Mouse (Mus musculus) liver, embryonic 13.5 days (tissue): ENCODE measurements around the gene AA986860. TPM values are rescaled to one million over a fixed set of nuclear protein-coding genes. Genes with fewer than 3 reads are reported as not detected.
A peak's percentile ranks its signal among the peaks of the same experiment; 100 is the strongest.

ENCODE experiments used
- ATAC-seq: fragments of 200-750 bp; cut with Nextera tagmentation; 2 replicates; pipeline ENCODE4 v1.8.0; 2017; ENCODE audit warnings: low read depth, mild to moderate bottlenecking, moderate number of reproducible peaks, moderate library complexity
- DNase-seq: peaks from one replicate; pipeline ENCODE4 v3.0.0; 2022
- H3K27ac ChIP-seq: fragments of 300-500 bp; sonication (generic); 2 replicates; pipeline ENCODE4 v1.5.1; 2015; ENCODE audit warnings: moderate library complexity, mild to moderate bottlenecking, inconsistent platforms
- H3K27me3 ChIP-seq: fragments of 300-500 bp; sonication (generic); 2 replicates; pipeline ENCODE4 v1.6.1; 2015; ENCODE audit warnings: mild to moderate bottlenecking, inconsistent platforms
- H3K36me3 ChIP-seq: fragments of 300-500 bp; sonication (generic); 2 replicates; pipeline ENCODE4 v1.6.1; 2015; ENCODE audit warnings: mild to moderate bottlenecking, inconsistent platforms
- H3K4me1 ChIP-seq: fragments of 300-500 bp; sonication (generic); replicated peaks from 2 replicates; pipeline ENCODE4 v1.6.1; 2015; ENCODE audit warnings: inconsistent platforms
- H3K4me2 ChIP-seq: fragments of 300-500 bp; sonication (generic); 2 replicates; pipeline ENCODE4 v1.6.1; 2015; ENCODE audit warnings: inconsistent platforms, mild to moderate bottlenecking, moderate library complexity
- H3K4me3 ChIP-seq: fragments of 300-500 bp; sonication (generic); replicated peaks from 2 replicates; pipeline ENCODE4 v1.5.1; 2015; ENCODE audit warnings: mild to moderate bottlenecking, inconsistent platforms
- H3K9ac ChIP-seq: fragments of 300-500 bp; sonication (generic); 2 replicates; pipeline ENCODE4 v1.6.1; 2015; ENCODE audit warnings: mild to moderate bottlenecking, inconsistent platforms
- H3K9me3 ChIP-seq: fragments of 300-500 bp; sonication (generic); replicated peaks from 2 replicates; pipeline ENCODE4 v1.6.1; 2016; ENCODE audit warnings: inconsistent platforms
- WGBS: fragments of 180-500 bp; shearing (Covaris S2); methylation state at CpG from one replicate; pipeline ENCODE4 v1.1.7; 2015; ENCODE audit not compliant: insufficient replicate concordance; 5-methylcytosine and 5-hydroxymethylcytosine counted together
- polyA plus RNA-seq: library from polyadenylated mRNA; unstranded; fragments of >200 nt; fragmentation: Nextera tagmentation; extraction: Ambion mirVana; gene quantifications from 2 replicates; pipeline ENCODE4 v1.2.1, GENCODE M21; 2015

Gene AA986860
- polyA plus RNA-seq, 1 experiment from 2014 or later, result 6.2 TPM

DNA sequence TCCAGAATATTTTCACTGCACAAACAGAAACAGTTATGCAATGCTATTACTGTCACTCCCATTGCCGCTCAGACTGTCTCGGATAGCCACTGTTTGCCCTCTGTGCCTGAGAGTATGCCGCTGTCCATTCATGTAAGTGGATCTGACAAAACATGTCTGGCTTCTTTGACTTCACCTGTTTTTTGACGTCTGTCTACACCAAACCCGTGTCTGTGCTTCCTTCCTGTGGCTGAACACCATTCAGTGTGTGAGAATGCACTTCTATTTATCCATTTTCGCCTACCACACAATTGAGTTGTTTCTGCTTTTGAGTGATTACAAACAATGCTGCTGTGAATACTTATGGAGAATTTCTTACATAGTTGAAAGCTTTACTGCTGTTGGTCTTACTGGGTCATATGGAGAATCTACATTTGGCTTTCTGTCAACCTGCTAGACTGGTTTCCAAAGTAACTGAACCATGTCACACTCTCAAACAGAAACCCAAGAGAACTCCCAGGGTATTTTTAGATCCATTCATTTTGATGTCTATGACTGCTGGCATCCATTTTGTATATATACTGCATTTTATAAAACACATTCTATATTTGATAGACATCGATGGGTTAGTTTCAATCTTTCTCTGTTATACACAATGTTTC is 44.0 kb downstream of the AA986860 start:
- 59% methylated on average over 7 of the region's 7 CpGs for WGBS
- Histone ChIP-seq H3K27me3 (no peaks in the 10 kb centered on the region), H3K4me2 (no peak overlapping the region), H3K4me3 (no peak overlapping the region), H3K9me3 (no peaks in the 10 kb centered on the region), H3K27ac (no peak overlapping the region), H3K4me1 (no peaks in the 10 kb centered on the region), H3K9ac (no peak overlapping the region), H3K36me3 (no peaks in the 10 kb centered on the region)
- DNase-seq (no peak), ATAC-seq (no peak)

DNA sequence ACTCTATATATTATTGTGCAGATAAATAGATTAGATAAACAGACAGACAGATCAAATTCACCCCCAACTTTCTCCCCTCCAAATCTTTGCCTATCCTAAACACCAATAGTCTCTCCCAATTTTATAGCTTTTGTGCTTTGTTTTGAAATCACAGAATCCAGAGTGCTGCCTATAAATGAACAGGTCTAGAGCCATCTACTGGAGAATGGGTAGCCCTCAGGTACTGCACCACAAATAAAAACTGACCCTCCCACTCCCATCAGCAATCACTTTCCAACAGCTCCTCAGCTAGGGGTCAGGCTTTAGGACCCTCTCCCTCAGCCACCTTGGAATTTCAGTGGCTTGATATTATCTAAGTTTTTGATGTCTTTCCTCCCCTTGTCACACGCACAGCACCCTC is 44.9 kb downstream of the AA986860 start:
- Histone ChIP-seq H3K4me1 (no peaks in the 10 kb centered on the region), H3K9ac (no peak overlapping the region), H3K4me2 (no peak overlapping the region), H3K4me3 (no peak overlapping the region), H3K36me3 (no peaks in the 10 kb centered on the region), H3K27me3 (no peaks in the 10 kb centered on the region), H3K27ac (no peak overlapping the region), H3K9me3 (no peaks in the 10 kb centered on the region)
- no peak for DNase-seq
- WGBS, result 80% methylated on average over 1 of the region's 1 CpGs
- 0 out of 2 replicates have a peak, but pooled peaks have one; percentile 58 for ATAC-seq

DNA sequence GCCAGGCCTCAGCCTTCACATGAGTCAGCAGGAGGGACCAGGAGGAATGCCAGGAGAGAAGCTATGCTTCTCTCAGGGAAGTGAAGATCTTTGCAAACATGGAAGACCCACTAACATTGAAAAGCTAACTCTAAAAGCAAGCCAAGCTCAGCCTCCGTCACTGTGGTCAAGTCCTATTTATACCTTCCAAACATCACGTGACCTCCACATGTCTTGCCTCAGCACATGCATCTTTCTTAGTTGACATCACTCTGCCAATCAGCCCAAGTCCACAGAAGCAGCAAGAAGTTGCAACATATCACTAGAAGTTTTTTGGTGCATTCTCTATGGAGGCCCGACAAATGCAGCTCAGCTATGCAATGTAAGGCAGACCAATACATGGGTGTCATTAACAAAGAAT is 48.1 kb downstream of the AA986860 start:
- ATAC-seq (no peak), DNase-seq (no peak)
- no peaks in the 10 kb centered on the region for H3K9me3 ChIP-seq
- H3K4me3 ChIP-seq, result no peak overlapping the region
- H3K36me3 ChIP-seq, result no peaks in the 10 kb centered on the region
- no peak overlapping the region for H3K4me2 ChIP-seq
- H3K27ac ChIP-seq, result no peak overlapping the region
- no peak overlapping the region for H3K9ac ChIP-seq
- no peaks in the 10 kb centered on the region for H3K27me3 ChIP-seq
- 0 out of 2 replicates have a peak, but pooled peaks cover 3% of the 10 kb centered on the region for H3K4me1 ChIP-seq
- 70% methylated on average over 3 of the region's 3 CpGs for WGBS

DNA sequence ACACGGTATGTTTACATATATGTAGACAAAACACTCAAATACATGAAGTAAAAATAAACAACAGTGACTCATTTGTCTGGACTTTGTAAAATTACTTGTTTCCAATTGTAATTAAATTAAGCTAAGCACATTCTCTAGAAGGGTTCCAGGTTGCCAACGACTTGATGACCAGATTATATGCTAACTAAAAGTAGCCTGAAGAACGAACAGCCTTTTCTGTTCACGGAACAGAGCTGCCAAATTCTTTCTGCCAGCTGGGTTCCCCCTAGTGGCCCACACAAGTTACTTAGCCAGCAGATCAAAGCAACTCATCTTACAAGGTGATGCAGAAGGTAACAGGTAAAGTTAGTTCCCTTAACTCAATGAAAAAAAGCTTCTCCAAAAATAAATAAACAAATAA is 52.3 kb downstream of the AA986860 start:
- WGBS, result 25% methylated on average over 4 of the region's 4 CpGs
- no peak overlapping the region for H3K27ac ChIP-seq
- no peaks in the 10 kb centered on the region for H3K36me3 ChIP-seq
- 0 out of 2 replicates have a peak, but pooled peaks cover 3% of the 10 kb centered on the region for H3K4me1 ChIP-seq
- 0 out of 2 replicates have a peak, but pooled peaks cover 2% of the 10 kb centered on the region for H3K27me3 ChIP-seq
- H3K9me3 ChIP-seq, result no peaks in the 10 kb centered on the region
- H3K4me2 ChIP-seq, result no peak overlapping the region
- ATAC-seq (no peak), DNase-seq (peak; percentile 22)
- no peak overlapping the region for H3K4me3 ChIP-seq
- H3K9ac ChIP-seq, result no peak overlapping the region

DNA sequence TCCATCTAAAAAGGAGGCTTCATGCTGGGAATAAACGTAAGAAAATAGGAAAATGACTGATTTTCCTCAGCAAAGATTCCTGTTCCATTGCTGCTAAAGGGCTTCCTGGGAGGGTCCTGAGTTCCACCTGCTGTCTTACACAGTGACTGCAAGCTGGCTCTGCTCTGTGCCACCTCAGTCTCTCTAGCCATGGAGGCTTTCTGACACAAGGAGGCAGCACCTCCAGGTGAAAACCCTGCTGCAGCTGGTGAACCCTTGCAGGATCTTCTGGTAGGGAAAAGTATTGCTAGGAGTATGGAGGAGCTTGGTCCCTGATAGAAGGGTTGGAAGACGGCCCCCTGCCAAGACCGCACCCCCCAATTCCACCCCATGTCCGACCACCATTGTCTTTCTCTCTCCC is 55.2 kb downstream of the AA986860 start:
- ATAC-seq (no peak), DNase-seq (no peak)
- no peak overlapping the region for H3K27ac ChIP-seq
- no peaks in the 10 kb centered on the region for H3K9me3 ChIP-seq
- no peak overlapping the region for H3K4me3 ChIP-seq
- H3K36me3 ChIP-seq, result no peaks in the 10 kb centered on the region
- H3K9ac ChIP-seq, result no peak overlapping the region
- 0 out of 2 replicates have a peak, but pooled peaks cover 3% of the 10 kb centered on the region for H3K4me1 ChIP-seq
- H3K27me3 ChIP-seq, result 0 out of 2 replicates have a peak, but pooled peaks cover 2% of the 10 kb centered on the region
- WGBS, result 29% methylated on average over 4 of the region's 4 CpGs
- H3K4me2 ChIP-seq, result no peak overlapping the region

DNA sequence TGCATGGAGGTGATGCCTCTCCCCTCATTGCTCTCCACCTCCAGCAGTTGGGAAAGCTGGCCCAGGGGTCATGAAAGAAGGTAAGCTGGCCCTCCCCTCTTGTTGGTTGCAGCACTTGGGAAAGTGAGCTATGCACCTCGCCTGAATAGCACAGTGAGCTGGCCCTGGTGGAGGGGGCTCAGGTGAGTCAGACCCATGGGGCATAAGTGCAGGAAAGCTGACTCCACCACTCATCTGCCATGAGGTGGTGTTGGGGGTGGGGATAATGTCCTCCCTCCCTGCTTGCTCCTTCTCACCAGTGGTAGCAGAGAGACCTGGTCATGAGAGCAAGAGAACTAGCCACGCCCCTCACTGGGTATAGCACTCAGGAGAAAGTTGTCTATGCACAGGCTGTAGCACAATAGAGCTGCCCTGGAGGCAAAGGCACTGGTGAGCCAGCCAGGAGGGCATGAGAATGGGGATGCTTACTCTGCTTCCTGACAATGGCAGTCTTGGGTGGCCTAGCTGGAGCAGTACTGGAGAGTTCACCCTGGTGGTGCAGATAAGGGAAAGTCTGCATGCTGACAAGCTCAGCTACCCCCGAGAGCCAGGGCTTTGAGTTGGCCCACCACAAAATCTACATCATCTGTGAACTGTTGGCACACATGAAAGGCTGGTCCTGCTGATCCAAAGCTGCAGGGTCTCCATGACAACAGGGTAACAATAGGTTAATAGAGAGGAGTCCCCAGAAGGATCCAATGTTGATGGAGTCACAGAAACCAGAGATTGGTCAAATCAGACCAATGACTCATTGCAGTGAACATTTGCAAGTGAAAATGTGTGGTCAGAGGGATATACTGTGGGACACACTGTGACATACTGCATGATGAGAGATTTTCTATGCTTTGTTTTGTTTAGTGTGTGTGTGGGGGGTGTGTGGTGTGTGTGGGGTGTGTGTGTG is 58.0 kb downstream of the AA986860 start:
- H3K4me2 ChIP-seq, result no peak overlapping the region
- no peaks in the 10 kb centered on the region for H3K4me1 ChIP-seq
- ATAC-seq, result peak; percentile 20; the same call in 1 of the 2 replicates
- H3K9me3 ChIP-seq, result no peaks in the 10 kb centered on the region
- no peaks in the 10 kb centered on the region for H3K36me3 ChIP-seq
- H3K9ac ChIP-seq, result no peak overlapping the region
- H3K27me3 ChIP-seq, result 0 out of 2 replicates have a peak, but pooled peaks cover 2% of the 10 kb centered on the region
- no peak overlapping the region for H3K27ac ChIP-seq
- WGBS, result 36% methylated on average over 3 of the region's 3 CpGs
- no peak for DNase-seq
- H3K4me3 ChIP-seq, result no peak overlapping the region

Other genes with a start within 250 kb of the AA986860 start
- gene Zp3r, start 102.4 kb upstream of the AA986860 start, polyA plus RNA-seq, result not detected in 2 replicates
- gene C4bp, start 70.3 kb upstream of the AA986860 start, polyA plus RNA-seq, result 0.88 and 0.94 TPM in 2 replicates
- not detected in 2 replicates for gene Gm29427, start 16.2 kb upstream of the AA986860 start, polyA plus RNA-seq
- 40.8 and 47.6 TPM in 2 replicates for gene Yod1, start 14.6 kb upstream of the AA986860 start, polyA plus RNA-seq
- gene Pfkfb2, start 2.7 kb upstream of the AA986860 start, polyA plus RNA-seq, result 4.5 and 5.4 TPM in 2 replicates
- not detected in 2 replicates for gene Fcamr, start 68.9 kb downstream of the AA986860 start, polyA plus RNA-seq
- 0.13 and 0.21 TPM in 2 replicates for gene Pigr, start 94.7 kb downstream of the AA986860 start, polyA plus RNA-seq
- not detected in 2 replicates for gene Fcmr, start 133.7 kb downstream of the AA986860 start, polyA plus RNA-seq
- gene Il24, start 155.5 kb downstream of the AA986860 start, polyA plus RNA-seq, result not detected in 2 replicates
- gene Il20, start 179.5 kb downstream of the AA986860 start, polyA plus RNA-seq, result not detected in 2 replicates
- not detected in 2 replicates for gene Il19, start 208.1 kb downstream of the AA986860 start, polyA plus RNA-seq